Mouse (Mus musculus) spleen, postnatal 14 days (tissue): ENCODE data around the gene Gm28372.
"Not testable (repeated sequence)": the region's sequence is repeated elsewhere in the genome, so short reads cannot be mapped to it uniquely, and the experiment has no call there.

ENCODE experiments used
- DNase-seq, 2 experiments: peaks; one replicate each; pipeline ENCODE4 v3.0.0; 2021 to 2022; ENCODE audit warnings: low spot score in 2 of 2

Gm28372 gene

GRCm38 (mm10) chr2:130404939-130405338 is at the start of gene Gm28372, which contains the start of gene 1700020A23Rik:
Gene Gm28372 (plus strand): TSS chr2:130405239.
Gene 1700020A23Rik (plus strand): TSS chr2:130405259.
- DNase-seq, result no peak

GRCm38 (mm10) chr2:130357551-130357950 is 47.5 kb upstream of the Gm28372 start:
- no peak for DNase-seq

GRCm38 (mm10) chr2:130358852-130359251 is 46.2 kb upstream of the Gm28372 start:
- DNase-seq, result no peak

GRCm38 (mm10) chr2:130362511-130363026 is 42.5 kb upstream of the Gm28372 start:
- DNase-seq, result peak in 1 of 2 experiments; percentile 9

- DNase-seq, result no peak
These were observed 39.6 kb upstream of the Gm28372 start for GRCm38 (mm10) chr2:130365211-130366094.

- no peak for DNase-seq
These were observed 37.7 kb upstream of the Gm28372 start for GRCm38 (mm10) chr2:130367386-130367785.

GRCm38 (mm10) chr2:130373026-130373425 is 32.0 kb upstream of the Gm28372 start:
- not testable (repeated sequence) for DNase-seq

DNA sequence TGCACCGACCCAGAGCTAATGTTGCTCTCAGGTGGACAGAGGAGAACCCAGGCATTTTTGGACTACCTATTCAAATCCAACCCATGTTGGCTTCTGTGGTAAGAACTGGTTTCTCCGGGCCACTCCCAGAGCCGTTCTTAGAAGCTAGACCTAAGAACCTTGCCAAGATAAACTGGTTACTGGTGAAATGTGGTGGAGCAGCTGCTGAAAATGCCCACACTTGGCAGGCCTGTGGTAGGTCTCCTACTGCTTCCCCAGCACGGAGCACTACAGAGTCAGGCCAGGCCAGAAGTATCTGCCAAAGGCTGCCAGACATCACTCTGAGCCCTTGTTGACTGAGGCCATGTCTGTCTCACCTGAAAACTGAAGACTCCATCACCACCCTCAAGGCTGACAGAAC is 30.1 kb upstream of the Gm28372 start:
- DNase-seq, result no peak

GRCm38 (mm10) chr2:130383205-130383604 is 21.8 kb upstream of the Gm28372 start:
- no peak for DNase-seq

DNA sequence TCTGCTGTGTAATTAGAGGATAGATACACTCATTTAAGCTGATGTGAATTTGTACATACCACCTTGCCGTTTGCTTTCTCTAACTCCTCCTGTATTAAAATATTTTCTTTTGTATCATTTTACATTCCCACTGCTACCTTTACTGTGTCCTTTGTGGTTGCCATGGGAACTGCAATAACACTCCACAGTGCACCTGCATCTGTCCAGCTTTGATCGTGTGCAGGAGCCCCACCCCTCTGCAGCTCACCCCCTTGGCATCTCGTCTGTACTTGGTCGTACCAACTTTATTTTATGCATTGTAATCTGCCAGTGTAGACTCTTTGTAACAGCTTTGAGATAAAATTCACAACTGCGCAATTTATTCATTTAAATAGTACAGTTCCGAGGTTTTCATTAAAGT is 21.1 kb upstream of the Gm28372 start:
- DNase-seq, result no peak

DNA sequence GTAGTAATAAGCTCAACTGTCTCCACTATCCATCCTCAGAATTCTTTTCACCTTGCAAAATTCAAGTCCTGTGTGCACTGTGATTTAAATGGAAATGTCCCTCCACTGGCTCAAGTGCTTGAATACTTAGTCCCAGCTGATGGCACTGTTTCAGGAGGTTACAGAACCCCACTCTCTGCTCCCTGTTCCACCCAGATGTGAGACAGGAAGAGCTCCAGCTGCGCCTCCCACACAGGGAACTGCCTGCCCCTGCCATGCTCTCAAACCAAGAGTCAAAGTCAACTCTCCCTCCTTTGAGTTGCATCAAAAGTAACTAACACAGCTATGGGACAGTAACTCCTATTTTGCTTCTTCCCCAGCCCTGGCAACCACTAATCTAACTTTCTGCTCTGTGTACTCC is 18.8 kb upstream of the Gm28372 start:
- no peak for DNase-seq

DNA sequence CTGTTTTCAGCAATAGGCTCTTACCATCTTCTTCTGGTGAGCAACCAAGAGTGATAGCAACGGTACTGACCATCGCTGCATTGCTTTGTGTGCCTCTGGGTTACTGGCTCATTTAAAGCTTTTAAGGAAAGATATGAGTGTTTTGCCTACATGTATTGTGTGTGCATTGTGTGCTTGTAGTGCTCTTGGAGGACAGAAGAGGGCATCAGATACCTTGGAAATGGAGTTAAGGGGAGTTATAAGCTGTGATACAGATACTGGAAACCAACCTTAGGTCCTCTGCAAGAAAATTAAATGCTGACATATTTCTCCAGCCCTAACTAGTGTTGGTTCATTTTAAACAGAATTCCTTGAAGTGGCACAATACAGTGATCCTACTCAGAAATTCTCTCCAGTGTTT is 16.2 kb upstream of the Gm28372 start:
- no peak for DNase-seq

GRCm38 (mm10) chr2:130390993-130391625 is 13.9 kb upstream of the Gm28372 start:
- no peak for DNase-seq

DNA sequence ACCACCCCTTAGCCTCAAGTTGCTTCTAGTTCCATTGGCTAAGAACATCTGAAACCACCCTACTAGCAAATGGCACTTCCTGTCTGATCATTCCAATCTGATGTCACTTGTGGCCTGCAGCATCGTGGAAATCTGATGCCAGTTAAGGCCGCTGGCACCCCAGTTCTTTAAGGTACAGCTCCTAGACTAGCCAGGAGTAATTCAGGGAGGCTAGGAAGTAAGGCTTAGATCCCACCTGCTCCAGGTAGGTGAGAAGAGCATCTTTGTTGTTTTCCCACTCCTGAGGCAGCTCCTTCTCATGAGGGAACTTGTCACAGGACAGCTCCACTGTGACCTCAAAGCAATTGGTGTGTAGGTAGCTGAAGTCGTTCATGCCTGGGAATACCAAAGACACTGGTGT is 12.2 kb upstream of the Gm28372 start:
- no peak for DNase-seq

GRCm38 (mm10) chr2:130395696-130396095 is 9.3 kb upstream of the Gm28372 start:
- no peak for DNase-seq

DNA sequence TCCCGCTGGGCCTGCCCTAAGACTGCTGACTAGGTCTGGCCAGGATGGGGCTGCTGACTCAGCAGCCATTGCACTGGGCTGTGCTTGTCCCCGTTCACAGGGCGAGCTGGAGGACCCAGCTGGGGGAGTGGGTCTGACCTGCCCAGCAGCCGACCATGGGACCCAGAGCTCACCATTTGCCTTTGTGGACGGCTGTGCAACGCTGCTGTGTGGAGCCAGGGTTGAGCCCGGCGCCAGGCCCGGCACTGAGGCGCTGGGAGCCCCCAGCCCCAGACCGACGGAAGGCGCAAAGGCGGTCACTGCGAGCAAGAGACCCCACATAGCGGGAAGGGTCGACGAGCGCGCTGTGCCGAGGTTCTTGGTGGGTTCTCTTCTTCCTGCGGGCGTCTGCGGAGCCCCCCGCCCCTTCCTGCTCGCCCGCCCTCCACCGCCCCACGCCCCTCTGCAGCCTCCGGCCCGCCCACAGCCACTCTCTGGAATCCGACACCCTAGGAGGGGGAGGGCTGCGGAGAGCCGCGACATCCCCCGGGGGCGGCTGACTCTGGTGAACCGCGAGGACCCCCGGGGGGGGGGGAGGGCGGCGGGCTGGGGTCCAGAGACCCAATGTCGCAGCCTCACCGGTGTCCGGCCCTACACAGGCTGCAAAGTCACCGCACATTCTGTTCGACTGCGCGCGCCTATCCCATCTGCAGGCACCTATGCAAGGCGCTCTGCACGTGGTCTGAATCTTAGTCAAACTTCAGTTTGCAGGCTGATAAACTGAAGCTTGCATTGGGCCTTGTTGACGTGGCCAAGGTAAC is 7.7 kb upstream of the Gm28372 start, which contains the start of gene Cpxm1:
Gene Cpxm1, minus strand, starts transcription at position 389 of the 800 bp plus-strand sequence.
- DNase-seq, result no peak

DNA sequence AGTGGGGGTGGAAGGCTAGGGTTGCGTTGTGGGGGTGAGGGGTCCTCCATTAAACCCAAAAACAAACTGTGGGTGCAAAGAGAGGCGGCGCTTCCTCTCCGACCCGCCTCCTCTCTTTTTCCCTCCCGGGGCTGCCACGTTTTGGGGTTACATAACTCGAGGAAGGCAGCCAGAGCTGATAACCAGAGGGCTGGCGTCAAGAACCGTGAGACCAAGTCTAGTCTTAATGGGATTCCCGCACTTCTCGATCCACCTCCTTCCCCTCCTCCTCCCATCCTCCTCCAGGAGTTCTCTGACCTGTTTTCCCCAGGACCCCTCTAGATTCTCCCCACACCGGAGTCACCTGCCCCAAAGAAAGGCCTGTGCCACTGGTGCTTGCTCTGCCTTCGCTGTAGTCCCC is 6.9 kb upstream of the Gm28372 start:
- no peak for DNase-seq

GRCm38 (mm10) chr2:130400046-130400445 is 5.0 kb upstream of the Gm28372 start:
- no peak for DNase-seq

DNA sequence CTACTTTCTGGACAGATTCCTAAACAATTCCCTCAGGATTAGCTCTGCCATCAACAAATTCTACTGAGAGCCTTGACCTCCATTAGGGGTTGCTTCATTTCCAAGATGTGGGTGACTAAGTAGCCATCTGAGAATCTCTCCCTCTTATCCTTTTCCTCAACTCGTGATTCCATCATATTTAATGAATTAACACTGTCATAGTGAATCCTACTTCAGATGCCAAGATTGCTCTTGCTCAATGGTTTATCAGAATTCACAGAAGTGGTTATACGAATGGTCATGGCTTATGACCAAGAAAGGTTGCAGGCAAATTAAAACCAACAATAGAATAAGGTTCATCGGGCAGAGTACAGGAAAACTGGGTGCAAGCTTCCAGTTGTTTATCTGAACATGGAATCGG is 3.1 kb upstream of the Gm28372 start:
- no peak for DNase-seq

DNA sequence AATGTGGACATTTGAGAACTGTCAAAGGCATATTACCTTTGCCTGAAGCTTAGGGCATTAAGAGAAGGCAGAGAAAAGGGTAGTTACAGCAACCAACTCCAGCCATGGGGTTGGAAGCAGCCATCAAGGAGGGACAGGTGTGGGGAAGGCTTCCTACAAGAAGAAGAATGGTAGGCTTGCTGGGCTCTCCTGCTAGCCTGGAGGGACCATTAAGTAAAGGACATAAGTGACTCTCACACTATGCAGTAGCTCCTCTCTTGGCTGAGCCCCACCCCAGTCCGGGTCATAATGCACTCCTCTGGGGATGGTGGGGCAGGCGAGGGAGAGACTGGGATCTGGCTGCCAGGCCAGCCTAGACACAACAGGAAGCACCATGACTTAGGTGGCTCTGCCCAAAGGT is 1.1 kb downstream of the Gm28372 start, which contains the start of gene Tmem239:
Gene Tmem239, plus strand, starts transcription at position 301 of the 400 bp plus-strand sequence.
- DNase-seq, result no peak

DNA sequence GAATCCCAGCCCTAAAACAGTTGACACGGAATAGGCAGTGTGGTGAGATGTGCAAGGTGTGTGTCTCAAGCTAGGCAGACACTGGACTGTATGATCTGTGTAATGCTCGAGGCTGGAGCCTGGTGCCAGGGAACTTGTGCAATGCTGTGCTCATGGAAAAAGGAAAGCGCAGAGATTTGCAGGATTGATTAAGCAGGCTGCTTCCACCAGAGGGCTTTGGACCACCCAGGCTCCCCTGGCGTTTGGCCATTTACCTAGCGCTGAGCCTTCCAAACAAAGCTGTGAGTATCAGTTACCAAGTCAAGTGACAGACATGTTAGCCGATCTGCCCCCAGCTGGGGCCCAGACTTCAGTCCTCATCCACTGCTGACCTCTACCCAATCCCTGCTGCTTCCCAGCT is 3.2 kb downstream of the Gm28372 start:
- DNase-seq, result no peak
